Mouse (Mus musculus): ENCODE data around the gene Acat1.

Acat1 gene

GRCm38 (mm10) chr9:53535416-53536320 is 74.5 kb downstream of the Acat1 start:
- no peak for DNase-seq (ENCODE audit: low spot score in 2 of 2)

Data from spleen, postnatal 36 days (tissue).